Mouse (Mus musculus) liver, embryonic 16.5 days (tissue): Measurements from ENCODE around the gene Matk. TPM values are rescaled to one million over a fixed set of nuclear protein-coding genes. Genes with fewer than 3 reads are reported as not detected.

Source experiments
- ATAC-seq: fragments of 200-750 bp; cut with Nextera tagmentation; 2 replicates; pipeline ENCODE4 v1.8.0; 2017; ENCODE audit warnings: low read depth, mild to moderate bottlenecking, moderate number of reproducible peaks, moderate library complexity
- H3K27ac ChIP-seq: fragments of 300-500 bp; sonication (generic); 2 replicates; pipeline ENCODE4 v1.5.1; 2014; ENCODE audit warnings: mild to moderate bottlenecking, low read length
- H3K27me3 ChIP-seq: fragments of 300-500 bp; sonication (generic); 2 replicates; pipeline ENCODE4 v1.6.1; 2014; ENCODE audit warnings: low read depth, low read length, mixed read lengths; ENCODE audit not compliant: control insufficient read depth, insufficient read depth
- H3K36me3 ChIP-seq: fragments of 300-500 bp; sonication (generic); 2 replicates; pipeline ENCODE4 v1.6.1; 2014; ENCODE audit warnings: mild to moderate bottlenecking; ENCODE audit not compliant: control insufficient read depth, insufficient read depth
- H3K4me1 ChIP-seq: fragments of 300-500 bp; sonication (generic); 2 replicates; pipeline ENCODE4 v1.6.1; 2014; ENCODE audit warnings: low read depth, low read length, mixed read lengths; ENCODE audit not compliant: control insufficient read depth
- H3K4me2 ChIP-seq: fragments of 300-500 bp; sonication (generic); 2 replicates; pipeline ENCODE4 v1.6.1; 2014; ENCODE audit warnings: low read depth, low read length, mixed read lengths
- H3K4me3 ChIP-seq: fragments of 300-500 bp; sonication (generic); 2 replicates; pipeline ENCODE4 v1.5.1; 2014; ENCODE audit warnings: low read depth, mild to moderate bottlenecking, low read length
- H3K9ac ChIP-seq: fragments of 300-500 bp; sonication (generic); 2 replicates; pipeline ENCODE4 v1.6.1; 2014; ENCODE audit warnings: low read depth, low read length
- H3K9me3 ChIP-seq: fragments of 300-500 bp; sonication (generic); replicated peaks from 2 replicates; pipeline ENCODE4 v1.6.1; 2016; ENCODE audit warnings: low read length; ENCODE audit not compliant: control insufficient read depth
- WGBS: fragments of 180-500 bp; shearing (Covaris S2); extraction: QIAGEN DNeasy Blood & Tissue Kit; methylation state at CpG from one replicate; pipeline ENCODE4 v1.1.7; 2014; ENCODE audit not compliant: insufficient replicate concordance; 5-methylcytosine and 5-hydroxymethylcytosine counted together
- polyA plus RNA-seq: library from polyadenylated mRNA; unstranded; fragments of >200 nt; fragmentation: Nextera tagmentation; extraction: Ambion mirVana; gene quantifications from 2 replicates; pipeline ENCODE4 v1.2.1, GENCODE M21; 2015

Matk gene
- polyA plus RNA-seq, 1 experiment from 2014 or later, result 1.8 TPM

GRCm38 (mm10) chr10:81254886-81255285 is 2.2 kb downstream of the Matk start:
- no peak for ATAC-seq
- H3K9me3 ChIP-seq, result no peaks in the 10 kb centered on the region
- H3K27ac ChIP-seq, result no peak overlapping the region
- no peak overlapping the region for H3K4me2 ChIP-seq
- whole genome bisulfite sequencing, result 21% methylated on average over 1 of the region's 1 CpGs
- H3K4me3 ChIP-seq, result no peak overlapping the region
- H3K27me3 ChIP-seq, result peaks cover 63% of the 10 kb centered on the region
- no peak overlapping the region for H3K9ac ChIP-seq
- no peaks in the 10 kb centered on the region for H3K36me3 ChIP-seq
- peaks cover 9% of the 10 kb centered on the region for H3K4me1 ChIP-seq

GRCm38 (mm10) chr10:81257158-81258039 is 4.7 kb downstream of the Matk start:
- H3K27me3 ChIP-seq, result peaks cover 58% of the 10 kb centered on the region
- peaks cover 9% of the 10 kb centered on the region for H3K4me1 ChIP-seq
- H3K4me3 ChIP-seq, result peak overlapping the region; percentile 49
- no peak overlapping the region; the same call in 1 of the 2 replicates for H3K9ac ChIP-seq
- H3K36me3 ChIP-seq, result no peaks in the 10 kb centered on the region; the same call in 1 of the 2 replicates
- peak overlapping the region; percentile 62 for H3K4me2 ChIP-seq
- no peak for ATAC-seq
- 1% methylated on average over 62 of the region's 62 CpGs for WGBS
- peaks cover 2% of the 10 kb centered on the region; the same call in 1 of the 2 replicates for H3K9me3 ChIP-seq
- no peak overlapping the region for H3K27ac ChIP-seq

DNA sequence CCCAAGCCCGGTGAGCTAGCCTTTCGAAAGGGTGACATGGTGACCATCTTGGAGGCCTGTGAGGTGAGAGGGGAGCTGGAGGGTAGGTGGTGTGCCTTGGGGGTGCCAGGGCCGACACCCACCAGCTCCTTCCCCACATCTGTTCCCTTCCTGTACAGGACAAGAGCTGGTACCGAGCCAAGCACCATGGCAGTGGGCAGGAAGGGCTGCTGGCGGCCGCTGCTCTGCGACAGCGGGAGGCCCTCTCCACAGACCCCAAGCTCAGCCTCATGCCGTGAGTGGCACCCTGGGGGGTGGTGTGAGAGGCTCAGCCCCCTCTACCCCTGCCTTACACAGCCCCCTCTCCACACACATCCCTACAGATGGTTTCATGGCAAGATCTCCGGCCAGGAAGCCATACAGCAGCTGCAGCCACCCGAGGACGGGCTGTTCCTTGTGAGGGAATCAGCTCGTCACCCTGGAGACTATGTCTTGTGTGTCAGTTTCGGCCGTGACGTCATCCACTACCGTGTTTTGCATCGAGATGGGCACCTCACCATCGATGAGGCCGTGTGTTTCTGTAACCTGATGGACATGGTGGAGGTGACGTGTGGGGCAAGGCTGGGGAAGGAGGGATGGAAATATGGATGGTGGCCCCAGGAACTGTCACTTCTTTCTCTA is 6.6 kb downstream of the Matk start:
- H3K27ac ChIP-seq, result no peak overlapping the region
- no peak for ATAC-seq
- no peak overlapping the region for H3K9ac ChIP-seq
- 49% methylated on average over 21 of the region's 21 CpGs for WGBS
- H3K36me3 ChIP-seq, result peaks cover 1% of the 10 kb centered on the region
- no peak overlapping the region for H3K4me3 ChIP-seq
- H3K27me3 ChIP-seq, result peaks cover 43% of the 10 kb centered on the region
- no peak overlapping the region for H3K4me2 ChIP-seq
- peaks cover 9% of the 10 kb centered on the region for H3K4me1 ChIP-seq
- H3K9me3 ChIP-seq, result peaks cover 2% of the 10 kb centered on the region; the same call in 1 of the 2 replicates

GRCm38 (mm10) chr10:81261025-81261424 is 8.3 kb downstream of the Matk start:
- no peak overlapping the region for H3K4me2 ChIP-seq
- ATAC-seq, result no peak
- peaks cover 3% of the 10 kb centered on the region for H3K36me3 ChIP-seq
- H3K4me3 ChIP-seq, result no peak overlapping the region
- H3K9me3 ChIP-seq, result peaks cover 2% of the 10 kb centered on the region; the same call in 1 of the 2 replicates
- WGBS, result 73% methylated on average over 4 of the region's 4 CpGs
- H3K27ac ChIP-seq, result no peak overlapping the region
- peaks cover 15% of the 10 kb centered on the region for H3K4me1 ChIP-seq
- peaks cover 36% of the 10 kb centered on the region for H3K27me3 ChIP-seq
- H3K9ac ChIP-seq, result no peak overlapping the region

DNA sequence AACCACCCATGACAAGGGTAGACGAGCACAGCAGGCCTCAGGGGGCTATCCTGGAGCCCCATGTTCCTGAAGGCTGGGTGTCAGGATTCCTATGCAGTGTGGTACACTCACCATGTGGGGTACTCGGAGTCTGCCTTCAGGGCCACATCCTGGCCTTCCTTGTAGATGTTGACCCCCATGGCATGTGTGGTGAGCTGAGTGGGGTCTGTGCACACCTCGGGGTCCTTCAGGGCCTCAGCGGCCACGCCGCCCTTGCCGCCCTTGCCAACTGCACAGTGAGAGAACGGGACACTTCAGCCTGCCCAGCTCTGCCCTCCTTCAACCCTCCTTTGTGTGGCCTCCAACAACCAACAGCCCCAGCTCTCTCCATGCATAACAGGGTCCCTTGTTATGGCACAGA is 12.8 kb downstream of the Matk start:
- Histone ChIP-seq H3K27me3 (no peaks in the 10 kb centered on the region), H3K4me1 (peaks cover 25% of the 10 kb centered on the region), H3K4me3 (peak overlapping the region; percentile 91; the same call in 1 of the 2 replicates), H3K27ac (no peak overlapping the region), H3K9me3 (peaks cover 2% of the 10 kb centered on the region; the same call in 1 of the 2 replicates), H3K9ac (peak overlapping the region; percentile 57; the same call in 1 of the 2 replicates), H3K4me2 (peak overlapping the region; percentile 74; the same call in 1 of the 2 replicates), H3K36me3 (peaks cover 3% of the 10 kb centered on the region)
- no peak for ATAC-seq
- WGBS, result 70% methylated on average over 8 of the region's 8 CpGs

GRCm38 (mm10) chr10:81266211-81267105 is 13.7 kb downstream of the Matk start, which contains the start of the genes Mrpl54 and Apba3:
Gene Mrpl54 (minus strand): TSS chr10:81266934.
Gene Apba3 (plus strand): TSS chr10:81266960.
- ATAC-seq, result peak; percentile 96
- H3K4me3 ChIP-seq, result peak within 1 kb of the TSS; percentile 91
- peaks cover 10% of the 10 kb centered on the region for H3K36me3 ChIP-seq
- peak within 1 kb of the TSS; percentile 74 for H3K4me2 ChIP-seq
- under 1% methylated on average over 48 of the region's 48 CpGs for WGBS
- H3K27ac ChIP-seq, result peak within 1 kb of the TSS; percentile 86
- peak within 1 kb of the TSS; percentile 81 for H3K9ac ChIP-seq
- H3K9me3 ChIP-seq, result no peaks in the 10 kb centered on the region
- no peaks in the 10 kb centered on the region for H3K27me3 ChIP-seq
- peaks cover 25% of the 10 kb centered on the region for H3K4me1 ChIP-seq

DNA sequence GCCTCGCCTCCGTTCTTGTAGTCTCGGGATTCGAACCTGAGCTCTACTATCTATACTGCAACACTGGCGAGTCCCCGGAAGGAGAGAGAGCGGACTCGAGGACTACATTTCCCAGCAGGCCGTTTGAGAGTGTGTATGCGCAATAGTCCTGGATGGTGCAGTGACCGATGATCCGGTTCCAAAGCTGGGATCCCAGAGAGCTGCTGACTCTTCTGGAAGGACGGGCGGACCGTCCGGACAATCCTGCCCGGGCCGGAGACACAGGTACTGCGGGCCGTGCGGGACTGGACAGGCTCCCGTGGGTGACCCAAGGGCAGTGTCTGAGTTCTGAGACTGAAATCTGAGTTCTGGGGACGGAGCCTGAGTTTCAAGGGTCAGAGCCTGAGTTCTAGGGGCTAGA is 15.3 kb downstream of the Matk start:
- Histone ChIP-seq H3K36me3 (peaks cover 18% of the 10 kb centered on the region), H3K27me3 (no peaks in the 10 kb centered on the region), H3K4me2 (peak overlapping the region; percentile 68), H3K9ac (peak overlapping the region; percentile 83), H3K9me3 (no peaks in the 10 kb centered on the region), H3K27ac (peak overlapping the region; percentile 49), H3K4me1 (peaks cover 25% of the 10 kb centered on the region), H3K4me3 (peak overlapping the region; percentile 74)
- 3% methylated on average over 23 of the region's 23 CpGs for WGBS
- ATAC-seq, result peak; percentile 52

DNA sequence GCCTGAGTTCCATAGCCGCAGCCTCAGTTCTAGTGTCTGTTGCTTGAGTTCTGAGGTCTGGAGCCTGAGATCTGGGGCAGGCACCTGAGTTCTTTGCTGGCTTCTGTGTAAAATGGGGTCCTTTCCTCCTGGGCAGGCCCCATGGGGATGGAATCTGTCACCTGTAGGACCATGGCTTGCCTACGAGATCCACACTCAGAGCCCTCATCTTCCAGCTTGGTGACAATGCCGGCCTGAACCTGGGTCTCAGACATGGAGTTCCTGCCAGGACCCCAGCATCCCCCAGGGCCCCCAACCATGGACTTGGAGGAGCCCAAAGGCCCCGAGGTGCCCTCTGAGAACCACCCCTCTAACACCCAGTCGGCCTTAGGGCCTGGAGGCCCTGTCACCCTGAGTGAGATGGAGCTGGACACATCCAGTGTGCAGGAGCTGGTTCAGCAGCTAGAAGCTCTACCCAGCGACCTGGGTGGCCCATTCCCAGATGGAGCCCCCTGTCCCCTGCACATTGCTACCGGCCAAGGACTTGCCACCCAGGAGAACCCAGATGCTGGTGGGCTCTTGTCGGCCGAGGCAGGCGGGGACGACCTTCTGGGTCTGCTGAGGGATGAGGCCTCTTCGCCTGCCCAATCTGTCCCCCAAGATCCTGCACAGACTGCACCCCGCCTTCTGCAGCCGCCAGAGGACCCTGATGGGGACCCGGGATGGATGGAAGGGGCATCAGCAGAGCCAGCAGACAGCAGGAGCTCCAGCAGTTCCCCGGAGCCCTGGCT is 16.1 kb downstream of the Matk start:
- peaks cover 25% of the 10 kb centered on the region for H3K4me1 ChIP-seq
- no peaks in the 10 kb centered on the region for H3K9me3 ChIP-seq
- H3K4me2 ChIP-seq, result peak overlapping the region; percentile 68
- peak overlapping the region; percentile 83 for H3K9ac ChIP-seq
- H3K4me3 ChIP-seq, result peak overlapping the region; percentile 74
- WGBS, result 66% methylated on average over 16 of the region's 16 CpGs
- peak overlapping the region; percentile 49; the same call in 1 of the 2 replicates for H3K27ac ChIP-seq
- ATAC-seq, result no peak
- H3K36me3 ChIP-seq, result peaks cover 20% of the 10 kb centered on the region
- no peaks in the 10 kb centered on the region for H3K27me3 ChIP-seq
